Mouse (Mus musculus): ENCODE results near the gene Wnt7b. TPM values are rescaled to one million over a fixed set of nuclear protein-coding genes. Genes with fewer than 3 reads are reported as not detected.

The Wnt7b gene
- total and polyA plus RNA-seq, 2 experiments = 0.06 to 0.09 TPM

DNA sequence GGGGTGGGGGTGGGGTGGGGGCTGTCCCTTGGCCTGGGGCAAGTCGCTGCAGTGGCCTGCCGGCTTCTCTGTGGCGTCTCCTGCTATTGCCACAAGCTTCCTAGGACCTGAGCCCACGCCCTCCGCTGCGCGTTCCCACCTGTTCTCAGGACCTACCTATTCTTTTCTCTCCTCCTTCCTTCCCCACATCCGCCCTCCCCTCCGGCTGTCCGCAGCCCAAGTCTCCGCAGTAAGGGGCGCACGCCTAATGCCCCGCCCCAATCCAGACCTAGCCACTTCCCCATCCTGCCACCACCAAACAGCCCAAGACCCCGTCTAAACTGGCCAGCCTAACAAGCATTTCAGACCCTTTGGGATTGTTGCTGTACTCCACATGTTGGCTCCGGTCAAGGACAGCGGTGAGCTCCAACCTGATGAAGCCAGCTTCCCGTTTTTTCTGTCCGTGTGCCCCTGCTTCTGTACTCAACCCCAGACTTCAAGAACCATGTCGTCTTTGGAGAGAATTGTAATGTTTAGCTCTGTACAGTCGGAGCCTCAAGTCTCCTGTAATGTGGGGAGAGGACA lies 33.3 kb upstream of the Wnt7b start:
- Histone ChIP-seq H3K4me1 (ENCODE audit: control insufficient read depth, insufficient read depth, low read length) (peaks cover 15% of the 10 kb centered on the region), H3K36me3 (ENCODE audit: control insufficient read depth, insufficient read depth, low read length) (no peaks in the 10 kb centered on the region), H3K79me2 (ENCODE audit: control insufficient read depth, insufficient read depth, low read length) (no peaks in the 10 kb centered on the region), H3K9ac (ENCODE audit: low read depth, low read length) (no peak overlapping the region), H3K27me3 (ENCODE audit: control insufficient read depth, insufficient read depth, low read length) (no peaks in the 10 kb centered on the region), H3K4me3 (ENCODE audit: insufficient read depth, low read depth, low read length) (no peak overlapping the region), H3K27ac (replicated peaks; ENCODE audit: insufficient read depth, low read depth, low read length) (no peak overlapping the region)
- no peak for DNase-seq (ENCODE audit: extremely low read depth, low read depth, low spot score)
- WGBS = 61% methylated on average over 21 of the region's 21 CpGs
- TF ChIP-seq CTCF (IDR thresholded peaks at IDR 0.05; ENCODE audit: low read depth, low read length) = no peak
- TF ChIP-seq POLR2A (IDR thresholded peaks at IDR 0.05; ENCODE audit: extremely low read depth, insufficient read depth, low read length) = no peak

DNA sequence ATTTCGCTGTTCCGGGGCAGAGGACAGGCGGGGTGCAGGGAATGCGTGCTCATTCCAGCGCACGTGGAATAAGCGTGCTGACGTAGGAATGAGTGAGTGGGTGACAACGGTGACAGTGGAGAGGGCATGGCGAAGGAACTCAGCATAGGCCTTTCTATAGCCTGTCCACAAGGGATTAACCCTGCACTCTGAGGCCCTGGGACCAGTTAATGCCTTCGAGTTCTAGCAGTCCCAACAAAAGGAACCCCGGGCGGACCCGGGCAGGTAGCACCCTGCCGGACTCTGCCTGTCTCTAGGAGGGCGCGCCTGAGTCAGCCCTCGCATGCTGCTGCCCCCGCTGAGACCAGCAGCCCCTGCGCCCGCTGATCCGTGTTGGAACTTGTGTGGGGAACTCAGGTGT lies 32.8 kb upstream of the Wnt7b start:
- 74% methylated on average over 22 of the region's 22 CpGs for WGBS
- Histone ChIP-seq H3K27me3 (ENCODE audit: control insufficient read depth, insufficient read depth, low read length) (no peaks in the 10 kb centered on the region), H3K4me3 (ENCODE audit: insufficient read depth, low read depth, low read length) (no peak overlapping the region), H3K4me1 (ENCODE audit: control insufficient read depth, insufficient read depth, low read length) (peaks cover 15% of the 10 kb centered on the region), H3K9ac (ENCODE audit: low read depth, low read length) (no peak overlapping the region), H3K36me3 (ENCODE audit: control insufficient read depth, insufficient read depth, low read length) (no peaks in the 10 kb centered on the region), H3K79me2 (ENCODE audit: control insufficient read depth, insufficient read depth, low read length) (no peaks in the 10 kb centered on the region), H3K27ac (replicated peaks; ENCODE audit: insufficient read depth, low read depth, low read length) (no peak overlapping the region)
- no peak for TF ChIP-seq POLR2A (IDR thresholded peaks at IDR 0.05; ENCODE audit: extremely low read depth, insufficient read depth, low read length)
- no peak for TF ChIP-seq CTCF (IDR thresholded peaks at IDR 0.05; ENCODE audit: low read depth, low read length)
- no peak for DNase-seq (ENCODE audit: extremely low read depth, low read depth, low spot score)

DNA sequence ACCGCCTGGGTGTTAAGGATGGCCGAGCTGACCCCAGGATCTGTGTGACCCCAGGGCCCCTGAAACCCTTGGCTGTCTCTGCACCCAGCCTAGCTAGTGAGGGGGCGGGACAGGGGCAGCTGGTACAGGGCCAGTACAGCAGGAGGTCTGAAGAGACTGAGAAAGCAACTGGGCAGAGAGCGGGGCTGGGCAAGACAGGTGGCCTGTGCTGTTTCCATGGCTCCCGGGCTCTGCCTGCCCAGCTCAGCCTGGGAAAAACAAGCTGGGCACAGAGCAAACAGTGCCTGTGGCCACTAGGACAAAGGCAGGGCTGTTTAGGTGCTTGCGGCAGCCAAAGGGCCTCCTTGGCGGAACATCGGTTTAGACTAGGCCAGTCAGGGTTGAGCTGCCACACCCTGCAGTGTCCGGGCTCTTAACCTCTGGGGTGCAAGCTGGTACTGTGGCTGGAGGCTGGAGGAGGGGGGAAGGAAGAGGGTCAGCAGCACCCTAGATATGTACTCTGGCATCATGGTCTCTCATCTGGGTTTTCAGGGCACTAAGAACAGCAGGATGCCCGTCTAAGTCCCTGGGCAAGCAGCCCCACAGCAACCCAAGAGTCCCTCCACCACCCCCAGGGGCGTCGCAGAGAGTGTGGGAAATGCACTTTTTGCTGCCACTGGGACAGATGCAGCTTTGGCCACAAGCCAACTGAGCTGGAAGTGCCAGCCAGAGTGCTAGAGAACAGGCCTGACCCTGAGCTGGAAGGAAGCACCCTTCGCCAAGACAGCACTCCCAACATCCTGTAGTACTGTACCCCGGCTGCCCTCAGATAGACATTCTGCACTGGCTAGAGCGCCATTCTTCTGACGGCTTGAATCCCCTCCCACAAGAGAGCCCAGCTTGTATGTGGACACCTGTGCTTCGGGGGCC lies 31.3 kb upstream of the Wnt7b start:
- TF ChIP-seq CTCF (IDR thresholded peaks at IDR 0.05; ENCODE audit: low read depth, low read length) (peak; percentile 44), POLR2A (IDR thresholded peaks at IDR 0.05; ENCODE audit: extremely low read depth, insufficient read depth, low read length) (no peak)
- Histone ChIP-seq H3K79me2 (ENCODE audit: control insufficient read depth, insufficient read depth, low read length) (no peaks in the 10 kb centered on the region), H3K4me1 (ENCODE audit: control insufficient read depth, insufficient read depth, low read length) (peaks cover 15% of the 10 kb centered on the region), H3K27ac (replicated peaks; ENCODE audit: insufficient read depth, low read depth, low read length) (peak overlapping the region; percentile 65), H3K36me3 (ENCODE audit: control insufficient read depth, insufficient read depth, low read length) (no peaks in the 10 kb centered on the region), H3K27me3 (ENCODE audit: control insufficient read depth, insufficient read depth, low read length) (no peaks in the 10 kb centered on the region), H3K4me3 (ENCODE audit: insufficient read depth, low read depth, low read length) (no peak overlapping the region), H3K9ac (ENCODE audit: low read depth, low read length) (peak overlapping the region; percentile 22; the same call in 1 of the 2 replicates)
- 45% methylated on average over 17 of the region's 17 CpGs for WGBS
- DNase-seq (ENCODE audit: extremely low read depth, low read depth, low spot score) = peak; percentile 84

DNA sequence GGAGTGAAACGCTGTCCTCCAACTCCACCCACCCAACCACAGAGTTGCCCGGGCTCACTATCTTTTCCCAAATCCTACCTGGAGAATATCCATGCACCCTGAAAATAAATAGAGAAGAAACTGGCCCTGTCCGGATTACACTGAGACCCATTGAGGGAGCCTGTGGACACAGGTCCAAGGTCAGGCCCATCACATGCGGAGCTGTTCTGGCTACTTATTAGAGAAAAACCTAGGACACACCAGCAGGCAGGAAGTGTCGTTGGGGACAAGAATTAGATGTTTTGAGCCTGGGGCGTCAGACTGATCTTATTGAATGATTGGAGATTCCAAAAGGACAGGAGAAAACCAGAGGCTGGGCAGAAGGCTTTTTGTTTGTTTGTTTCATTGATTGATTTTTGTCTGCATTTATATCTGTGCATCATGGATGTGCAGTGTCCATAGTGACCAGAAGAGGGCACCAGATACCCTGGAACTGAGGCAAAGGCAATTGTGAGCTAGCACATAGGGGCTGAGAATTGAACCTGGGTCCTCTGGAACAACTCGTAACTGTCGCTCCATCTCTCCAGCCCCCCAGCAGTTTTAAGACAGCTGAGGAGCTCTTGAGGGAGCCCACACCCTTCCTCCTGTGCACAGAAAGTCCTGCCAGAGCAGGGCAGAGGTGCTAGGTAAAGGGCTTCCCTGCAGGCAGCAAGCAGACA lies 30.5 kb upstream of the Wnt7b start:
- 36% methylated on average over 8 of the region's 8 CpGs for WGBS

DNA sequence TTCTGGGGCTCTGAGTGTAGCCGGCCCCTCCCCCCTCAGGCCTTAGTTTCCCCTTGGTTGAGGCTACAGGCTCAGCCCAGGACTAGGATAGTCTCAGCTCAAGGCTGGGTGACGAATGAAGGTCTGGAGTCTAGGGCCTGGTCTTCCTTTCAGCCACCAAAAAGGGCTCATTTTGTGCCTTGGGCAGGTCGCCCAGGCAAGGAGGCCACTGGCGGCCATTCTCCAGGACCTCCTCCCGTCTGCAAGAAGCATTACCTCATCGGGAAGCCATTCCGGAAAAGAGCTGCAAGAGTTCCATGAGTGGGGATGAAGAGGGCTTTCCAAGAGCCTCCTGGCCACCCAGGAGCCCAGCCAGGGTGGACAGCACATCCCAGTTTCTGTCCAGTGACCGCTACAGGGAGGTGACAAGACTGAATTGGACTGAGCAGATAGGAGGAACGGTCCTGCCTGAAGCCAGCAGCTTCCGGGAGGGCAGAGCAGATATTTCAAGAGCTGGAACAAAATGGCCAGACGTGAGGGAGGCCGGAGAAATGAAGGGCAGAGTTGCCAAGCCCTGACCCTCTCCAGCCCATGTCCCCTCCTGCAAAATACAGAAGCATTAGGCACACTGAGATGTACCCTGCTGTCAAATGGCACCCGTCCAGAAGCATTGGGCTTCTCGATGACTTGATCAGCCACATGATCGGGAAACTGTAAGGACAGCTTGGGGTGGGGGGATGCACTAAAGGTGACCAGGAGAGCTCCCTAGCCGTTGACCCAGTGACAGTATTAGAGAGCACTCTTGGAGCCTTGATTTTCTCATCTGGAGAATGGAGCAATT lies 29.6 kb upstream of the Wnt7b start:
- peaks cover 15% of the 10 kb centered on the region for H3K4me1 ChIP-seq (ENCODE audit: control insufficient read depth, insufficient read depth, low read length)
- no peak for DNase-seq (ENCODE audit: extremely low read depth, low read depth, low spot score)
- no peaks in the 10 kb centered on the region for H3K27me3 ChIP-seq (ENCODE audit: control insufficient read depth, insufficient read depth, low read length)
- H3K27ac ChIP-seq (replicated peaks; ENCODE audit: insufficient read depth, low read depth, low read length) = peak overlapping the region; percentile 38
- H3K79me2 ChIP-seq (ENCODE audit: control insufficient read depth, insufficient read depth, low read length) = no peaks in the 10 kb centered on the region
- H3K4me3 ChIP-seq (ENCODE audit: insufficient read depth, low read depth, low read length) = no peak overlapping the region
- TF ChIP-seq POLR2A (IDR thresholded peaks at IDR 0.05; ENCODE audit: extremely low read depth, insufficient read depth, low read length) = no peak
- TF ChIP-seq CTCF (IDR thresholded peaks at IDR 0.05; ENCODE audit: low read depth, low read length) = no peak
- WGBS = 72% methylated on average over 16 of the region's 16 CpGs
- no peak overlapping the region for H3K9ac ChIP-seq (ENCODE audit: low read depth, low read length)
- H3K36me3 ChIP-seq (ENCODE audit: control insufficient read depth, insufficient read depth, low read length) = no peaks in the 10 kb centered on the region

More for the DNA sequence above, 30.5 kb upstream of the Wnt7b start:
- peak overlapping the region; percentile 65 for H3K27ac ChIP-seq (replicated peaks; ENCODE audit: insufficient read depth, low read depth, low read length)
- peak; percentile 80 for DNase-seq (ENCODE audit: extremely low read depth, low read depth, low spot score)
- H3K4me1 ChIP-seq (ENCODE audit: control insufficient read depth, insufficient read depth, low read length) = peaks cover 15% of the 10 kb centered on the region
- peak overlapping the region; percentile 22; the same call in 1 of the 2 replicates for H3K9ac ChIP-seq (ENCODE audit: low read depth, low read length)
- no peak for TF ChIP-seq POLR2A (IDR thresholded peaks at IDR 0.05; ENCODE audit: extremely low read depth, insufficient read depth, low read length)
- TF ChIP-seq CTCF (IDR thresholded peaks at IDR 0.05; ENCODE audit: low read depth, low read length) = peak; percentile 74
- H3K79me2 ChIP-seq (ENCODE audit: control insufficient read depth, insufficient read depth, low read length) = no peaks in the 10 kb centered on the region
- H3K4me3 ChIP-seq (ENCODE audit: insufficient read depth, low read depth, low read length) = no peak overlapping the region
- H3K27me3 ChIP-seq (ENCODE audit: control insufficient read depth, insufficient read depth, low read length) = no peaks in the 10 kb centered on the region
- H3K36me3 ChIP-seq (ENCODE audit: control insufficient read depth, insufficient read depth, low read length) = no peaks in the 10 kb centered on the region

Measured in liver, adult 2 months (tissue).